Mouse (Mus musculus) kidney, postnatal 10 days (tissue): ENCODE measurements around the gene Rpl10a.
A peak's percentile ranks its signal among the peaks of the same experiment; 100 is the strongest.

ENCODE experiments used
- DNase-seq: peaks from one replicate; pipeline ENCODE4 v3.0.0; 2021; ENCODE audit warnings: mixed read lengths

Rpl10a gene

DNA sequence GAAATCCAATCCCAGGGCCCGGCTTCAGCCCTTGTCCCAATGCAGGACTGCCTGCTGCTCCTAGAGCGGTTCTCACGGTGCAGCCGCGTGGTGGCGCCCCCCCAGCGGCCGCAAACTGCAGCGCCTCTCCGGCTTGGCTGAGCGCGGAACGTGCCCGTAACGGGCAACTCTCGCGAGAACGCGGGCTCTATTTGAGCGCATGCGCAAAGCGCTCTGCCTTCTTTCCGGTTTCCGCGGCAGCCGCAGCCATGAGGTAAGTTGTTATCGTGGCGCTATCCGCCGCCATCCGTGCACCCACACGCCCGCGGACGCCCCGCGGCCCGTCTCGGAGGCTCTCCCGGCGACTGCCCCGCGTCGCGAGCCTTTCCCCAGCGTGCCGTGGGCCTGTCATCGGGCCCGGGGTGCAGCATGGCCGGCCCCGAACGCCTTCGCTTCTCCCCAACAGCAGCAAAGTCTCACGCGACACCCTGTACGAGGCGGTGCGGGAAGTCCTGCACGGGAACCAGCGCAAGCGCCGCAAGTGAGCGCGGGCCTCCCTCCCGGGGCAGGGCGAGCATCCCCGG lies at the start of gene Rpl10a:
TSS of gene Rpl10a (plus strand) at position 106 of the 563 bp plus-strand sequence.
- peak; percentile 99 for DNase-seq

DNA sequence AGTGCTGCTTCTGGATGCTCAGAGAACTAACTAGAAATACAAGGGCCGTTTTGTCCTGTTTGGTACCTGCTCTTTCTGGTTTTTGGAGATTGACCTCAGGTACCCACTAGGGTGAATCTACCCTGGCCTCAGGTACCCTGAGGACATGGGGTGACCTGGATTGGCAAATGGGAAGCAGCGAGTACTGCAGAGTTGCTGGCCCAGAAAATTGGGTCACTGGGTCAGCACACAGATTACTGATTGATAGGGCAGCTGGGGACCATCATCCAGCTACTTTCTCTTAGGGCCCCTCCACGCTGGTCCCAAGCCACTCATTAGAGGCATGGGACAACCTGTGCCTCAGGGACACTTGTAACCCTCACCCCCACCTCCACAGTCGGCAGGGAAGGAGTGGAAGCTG lies 49.0 kb upstream of the Rpl10a start:
- peak; percentile 55 for DNase-seq

- DNase-seq = peak; percentile 85
These were observed 48.4 kb upstream of the Rpl10a start for GRCm38 (mm10) chr17:28279780-28280422.

- DNase-seq = no peak
These were observed 47.9 kb upstream of the Rpl10a start for GRCm38 (mm10) chr17:28280423-28280800.

GRCm38 (mm10) chr17:28280831-28281377 lies 47.4 kb upstream of the Rpl10a start:
- no peak for DNase-seq

GRCm38 (mm10) chr17:28281866-28282441 lies 46.3 kb upstream of the Rpl10a start:
- DNase-seq = no peak

- DNase-seq = no peak
These were observed 45.1 kb upstream of the Rpl10a start for GRCm38 (mm10) chr17:28283199-28283598.

DNA sequence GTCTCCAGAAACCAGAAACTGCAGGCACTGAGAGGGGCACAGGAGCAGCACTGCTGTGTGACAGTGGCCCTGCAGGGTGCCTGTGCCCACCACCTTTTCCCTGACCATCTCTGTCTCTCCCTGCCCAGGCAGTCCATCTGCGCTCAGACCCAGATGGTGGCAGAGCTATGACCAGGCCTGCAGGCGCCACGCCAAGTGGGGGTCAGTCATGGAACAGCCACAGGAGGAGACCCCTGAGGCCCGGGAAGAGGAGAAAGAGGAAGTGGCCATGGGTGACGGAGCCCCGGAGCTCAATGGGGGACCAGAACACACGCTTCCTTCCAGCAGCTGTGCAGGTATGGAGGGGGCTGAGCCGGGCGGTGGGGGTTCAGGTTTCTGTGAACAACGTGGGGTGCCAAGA lies 42.1 kb upstream of the Rpl10a start:
- no peak for DNase-seq

DNA sequence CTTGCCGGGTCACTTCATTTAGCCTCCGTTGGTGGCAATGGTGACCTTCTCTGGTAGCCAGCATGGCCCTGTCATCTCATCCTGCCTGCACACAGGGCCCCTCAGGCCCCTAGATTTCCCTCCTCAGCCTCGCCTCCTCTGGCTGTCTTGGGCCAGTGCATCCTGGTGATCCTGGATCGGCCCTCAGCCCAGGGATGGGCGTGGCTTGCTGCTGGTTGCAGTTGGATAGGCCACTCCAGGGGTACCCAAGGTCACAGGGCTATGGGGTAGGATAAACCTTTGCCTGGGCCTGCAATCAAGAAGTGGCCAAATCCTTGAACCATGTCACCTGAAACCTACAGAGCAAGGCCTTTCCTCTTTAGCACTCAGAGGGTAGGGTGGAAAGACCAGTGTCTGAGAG lies 41.3 kb upstream of the Rpl10a start:
- DNase-seq = no peak

DNA sequence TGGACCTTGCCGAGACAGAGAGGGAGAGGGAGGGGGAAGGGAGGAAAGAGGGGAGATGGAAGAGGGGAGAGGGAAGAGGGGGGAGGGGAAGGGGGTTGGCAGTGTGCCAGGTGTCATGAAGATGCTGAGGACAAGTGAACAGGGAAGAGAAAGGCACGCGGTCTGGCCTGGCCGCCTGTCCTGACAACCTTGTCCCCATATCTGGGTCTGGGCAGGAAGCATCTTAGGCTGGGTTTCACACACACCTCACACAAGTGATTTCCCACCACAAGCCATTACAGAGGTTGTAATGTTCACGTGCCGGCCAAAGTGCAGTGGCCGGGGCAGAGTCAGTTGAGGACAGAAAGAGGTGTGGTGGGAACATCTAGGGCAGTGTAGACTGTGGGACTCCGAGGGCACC lies 40.7 kb upstream of the Rpl10a start:
- peak; percentile 61 for DNase-seq

DNA sequence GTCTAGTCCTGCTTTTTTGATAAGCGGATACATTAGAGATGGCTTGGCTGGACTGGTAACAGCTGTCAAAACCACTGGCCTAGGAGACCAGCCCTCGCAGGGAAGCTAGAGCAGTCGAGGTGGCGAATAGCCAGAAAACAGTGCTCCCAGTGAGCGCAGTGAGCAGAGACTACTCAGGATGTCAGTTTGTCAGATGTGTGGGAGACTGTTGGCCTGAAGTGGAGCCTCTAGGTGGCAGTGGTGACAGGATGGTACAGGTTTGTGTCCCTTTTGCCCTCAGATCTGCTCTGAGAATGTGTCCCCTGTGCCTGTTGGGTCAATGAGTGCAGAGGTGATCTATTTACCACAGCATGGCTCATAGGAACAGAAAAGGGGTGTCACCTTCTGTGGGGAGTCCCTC lies 40.3 kb upstream of the Rpl10a start:
- DNase-seq = peak; percentile 53

DNA sequence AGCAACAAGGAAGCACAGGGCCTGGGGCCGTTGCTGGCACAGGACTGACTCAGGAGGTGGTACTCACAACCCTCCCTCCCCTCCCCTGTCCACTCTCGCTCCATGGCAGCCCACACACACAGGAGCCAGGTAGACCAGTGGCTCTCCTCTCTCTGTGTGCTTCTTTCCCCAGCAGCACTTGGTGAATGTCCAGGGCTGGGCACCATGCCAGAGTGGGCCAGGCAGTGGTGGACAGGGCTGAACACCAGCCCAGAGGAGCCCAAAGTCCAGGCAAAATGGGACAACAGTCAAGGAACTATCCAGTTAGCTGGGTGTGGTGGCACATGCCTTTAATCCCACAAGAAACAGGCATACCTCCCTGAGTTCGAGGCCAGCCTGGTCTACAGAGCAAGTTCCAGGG lies 38.0 kb upstream of the Rpl10a start:
- DNase-seq = peak; percentile 91

- DNase-seq = no peak
These were observed 37.6 kb upstream of the Rpl10a start for GRCm38 (mm10) chr17:28290671-28291070.

DNA sequence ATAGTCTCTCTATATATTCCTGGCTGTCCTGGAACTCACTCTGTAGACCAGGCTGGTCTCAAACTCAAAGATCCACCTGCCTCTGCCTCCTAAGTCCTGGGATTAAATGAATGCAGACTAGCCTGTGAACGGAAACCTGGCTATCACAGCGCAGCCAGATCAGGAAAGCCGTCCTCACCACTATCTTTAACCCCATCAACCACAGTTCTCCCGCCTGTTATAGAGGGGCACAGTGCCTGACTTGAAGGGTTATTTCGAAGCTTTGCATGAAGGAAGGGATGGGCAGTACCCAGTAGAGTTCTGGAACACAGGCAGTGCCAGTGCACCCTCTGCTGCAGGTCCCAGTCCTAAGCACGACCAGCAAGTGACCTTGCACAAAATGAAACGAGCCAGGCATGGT lies 36.9 kb upstream of the Rpl10a start:
- no peak for DNase-seq

GRCm38 (mm10) chr17:28293716-28294115 lies 34.6 kb upstream of the Rpl10a start:
- DNase-seq = no peak

DNA sequence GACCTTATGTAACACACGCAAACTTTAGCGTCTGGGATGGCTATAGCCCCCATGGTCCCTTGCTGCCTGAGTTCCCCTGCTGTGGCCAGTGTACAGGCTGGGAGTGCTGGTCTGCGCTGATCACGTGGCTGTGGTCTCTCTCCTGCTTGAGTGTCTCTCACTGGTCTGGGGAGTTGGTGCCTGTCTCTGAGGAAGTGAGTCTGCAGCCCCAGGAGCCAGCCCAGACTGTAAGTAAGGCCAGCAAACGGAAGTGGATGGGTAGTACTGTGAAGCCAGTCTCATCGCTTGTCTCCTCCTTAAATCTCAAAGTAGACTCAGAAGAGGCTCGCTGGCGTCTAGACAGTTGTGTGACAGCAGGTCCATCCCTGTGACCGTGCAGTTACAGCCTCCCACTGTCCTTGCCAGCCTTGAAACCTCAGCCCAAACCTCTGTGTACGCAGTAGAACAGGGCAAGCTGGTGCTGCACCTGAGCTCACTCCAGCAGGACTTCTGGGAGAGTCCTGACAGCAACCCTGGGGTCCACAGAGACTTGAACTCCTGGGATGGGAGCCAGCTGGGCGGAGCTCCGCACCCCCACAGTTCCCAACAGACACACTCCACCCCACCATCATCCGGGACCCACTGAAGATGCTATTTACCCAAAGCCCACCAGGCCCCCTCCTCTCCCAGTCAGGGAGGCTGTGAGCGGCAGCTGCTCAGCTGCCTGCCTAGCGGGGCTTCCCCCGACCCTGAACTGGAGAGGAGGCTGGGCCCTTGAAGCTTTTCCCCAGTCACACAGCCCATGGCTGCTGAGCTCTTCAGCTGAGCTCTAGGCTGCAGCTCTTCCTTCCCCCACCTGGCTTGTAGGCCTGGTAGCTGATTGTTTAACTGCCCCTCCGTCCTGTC lies 33.6 kb upstream of the Rpl10a start:
- DNase-seq = no peak

DNA sequence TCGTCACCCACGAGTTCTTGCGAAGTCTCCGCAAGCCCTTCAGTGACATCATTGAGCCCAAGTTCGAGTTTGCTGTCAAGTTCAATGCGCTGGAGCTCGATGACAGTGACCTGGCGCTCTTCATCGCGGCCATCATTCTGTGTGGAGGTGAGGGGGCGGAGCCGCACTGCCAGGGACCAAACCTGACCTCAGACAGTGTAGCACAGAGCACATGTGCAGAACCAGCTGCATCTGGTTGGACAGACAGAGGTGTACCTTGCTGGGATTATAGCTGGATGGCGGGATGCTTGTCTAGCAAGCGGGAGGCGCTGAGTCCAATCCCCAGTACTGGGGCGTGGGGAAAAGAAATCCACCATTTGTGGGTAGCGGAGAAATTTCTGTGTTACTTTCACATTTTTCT lies 29.4 kb upstream of the Rpl10a start:
- DNase-seq = no peak

GRCm38 (mm10) chr17:28299669-28300320 lies 28.5 kb upstream of the Rpl10a start:
- DNase-seq = no peak

DNA sequence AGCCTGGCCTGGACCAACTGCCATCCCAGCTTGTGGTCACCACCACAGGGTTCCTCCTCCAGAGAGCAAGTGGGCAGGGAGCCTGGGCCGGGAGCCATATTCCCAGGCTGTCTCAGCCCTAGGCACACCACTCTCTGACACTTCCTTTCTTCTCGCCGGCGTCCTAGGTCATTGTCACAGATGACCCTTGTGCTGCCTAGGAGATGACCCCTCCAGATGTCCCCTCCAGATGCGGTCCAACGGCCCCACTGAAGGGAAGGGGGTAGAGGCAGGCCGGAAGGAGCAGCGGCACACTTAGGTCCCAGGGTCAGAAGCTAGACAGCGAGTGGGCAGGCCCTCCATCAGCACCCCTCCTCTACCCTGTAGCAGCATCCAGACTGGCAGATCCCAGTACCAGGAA lies 27.9 kb upstream of the Rpl10a start:
- no peak for DNase-seq

DNA sequence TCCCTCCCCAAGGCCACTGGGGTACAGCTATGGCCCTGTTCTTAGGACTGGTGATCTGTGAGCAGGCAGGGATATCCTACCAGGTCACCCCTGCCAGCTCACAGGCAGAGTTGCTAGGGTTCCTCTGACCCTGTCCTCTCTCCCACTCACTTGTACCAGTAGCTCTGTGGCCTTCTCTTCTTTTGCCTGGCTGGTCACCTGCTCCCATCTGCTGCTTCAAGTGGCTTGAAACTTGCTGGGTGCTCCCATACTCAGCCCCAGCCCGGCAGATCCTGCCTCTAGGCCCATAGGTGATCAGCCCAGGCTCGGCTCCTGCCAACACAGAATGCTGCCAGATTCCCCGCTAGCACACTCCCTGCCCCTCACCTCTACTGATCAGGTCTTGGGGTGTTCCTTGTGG lies 27.4 kb upstream of the Rpl10a start:
- DNase-seq = no peak

- DNase-seq = no peak
These were observed 23.1 kb upstream of the Rpl10a start for GRCm38 (mm10) chr17:28305172-28305571.

DNA sequence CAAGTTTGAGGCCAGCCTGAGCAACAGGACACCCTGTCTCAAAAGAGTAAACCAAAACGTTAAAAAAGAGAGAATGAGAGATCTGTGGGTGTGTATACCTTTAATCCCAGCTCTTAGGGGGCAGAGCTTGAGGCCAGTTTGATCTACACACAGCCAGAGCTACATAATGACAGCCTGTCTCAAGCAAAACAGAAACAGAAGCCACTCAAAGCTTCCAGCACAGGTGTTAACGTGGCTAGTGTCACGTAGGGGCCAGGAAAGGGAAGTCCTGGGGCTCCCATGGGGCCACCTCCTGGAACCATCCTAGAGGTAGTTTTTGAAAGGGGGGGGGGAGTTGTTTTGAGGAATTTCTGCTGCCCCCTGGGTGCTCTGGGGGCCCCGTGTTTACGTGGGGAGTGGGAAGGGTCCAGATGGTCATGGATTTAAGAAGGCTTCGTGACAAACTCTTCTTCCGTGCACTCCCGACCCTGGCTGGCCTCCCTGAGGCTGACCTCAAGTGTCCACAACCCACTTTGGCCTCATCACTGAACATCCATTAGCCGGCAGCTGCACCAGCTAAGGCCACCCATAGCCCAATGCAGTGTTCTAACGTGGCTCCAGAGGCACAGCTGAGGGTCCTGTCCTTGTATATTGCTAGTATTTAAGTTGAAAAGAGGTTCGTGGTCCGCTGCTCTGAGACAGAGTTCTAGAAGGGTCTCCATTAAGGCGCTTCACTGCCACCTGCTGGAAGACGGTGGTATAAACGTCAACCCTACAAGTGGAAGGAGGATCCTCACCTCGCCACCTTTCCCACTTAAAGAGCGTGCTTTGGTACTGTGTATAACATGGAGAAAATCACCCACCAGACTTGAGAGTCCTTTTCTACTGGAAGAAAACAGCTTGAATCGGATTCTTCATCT lies 19.7 kb upstream of the Rpl10a start:
- DNase-seq = peak; percentile 96
